Mouse (Mus musculus): Measurements from ENCODE around the gene Cryz. TPM values are rescaled to one million over a fixed set of nuclear protein-coding genes. Genes with fewer than 3 reads are reported as not detected.
A peak's percentile ranks its signal among the peaks of the same experiment; 100 is the strongest.

Cryz gene
- polyA plus RNA-seq, 1 experiment = 22.6 TPM

DNA sequence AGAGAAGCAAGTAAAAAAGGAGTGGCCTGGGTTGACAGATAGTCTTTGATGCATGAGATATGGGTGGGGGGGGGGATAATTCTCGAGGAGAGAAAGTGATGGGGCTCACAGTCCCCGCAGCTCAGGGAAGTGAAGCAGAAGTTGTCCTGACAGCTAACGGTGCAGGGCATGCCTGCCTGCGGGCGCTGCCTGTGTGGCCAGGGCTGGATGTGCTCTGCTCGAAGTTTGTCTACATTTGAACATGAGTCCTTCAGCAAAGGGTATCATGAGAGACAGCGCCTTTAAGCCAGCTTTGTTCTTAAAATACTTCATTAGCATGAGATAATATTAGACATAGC lies 50.9 kb downstream of the Cryz start:
- no peak overlapping the region for H3K27ac ChIP-seq (ENCODE audit: insufficient read depth, low read length)
- H3K4me1 ChIP-seq (ENCODE audit: control insufficient read depth, insufficient read depth, low read length) = no peaks in the 10 kb centered on the region
- TF ChIP-seq POLR2A (IDR thresholded peaks at IDR 0.05; ENCODE audit: low read depth, low read length) = no peak
- TF ChIP-seq CTCF (IDR thresholded peaks at IDR 0.05; ENCODE audit: borderline replicate concordance, insufficient read depth, low read length) = no peak
- H3K4me3 ChIP-seq (ENCODE audit: insufficient read depth, low read length) = no peak overlapping the region

DNA sequence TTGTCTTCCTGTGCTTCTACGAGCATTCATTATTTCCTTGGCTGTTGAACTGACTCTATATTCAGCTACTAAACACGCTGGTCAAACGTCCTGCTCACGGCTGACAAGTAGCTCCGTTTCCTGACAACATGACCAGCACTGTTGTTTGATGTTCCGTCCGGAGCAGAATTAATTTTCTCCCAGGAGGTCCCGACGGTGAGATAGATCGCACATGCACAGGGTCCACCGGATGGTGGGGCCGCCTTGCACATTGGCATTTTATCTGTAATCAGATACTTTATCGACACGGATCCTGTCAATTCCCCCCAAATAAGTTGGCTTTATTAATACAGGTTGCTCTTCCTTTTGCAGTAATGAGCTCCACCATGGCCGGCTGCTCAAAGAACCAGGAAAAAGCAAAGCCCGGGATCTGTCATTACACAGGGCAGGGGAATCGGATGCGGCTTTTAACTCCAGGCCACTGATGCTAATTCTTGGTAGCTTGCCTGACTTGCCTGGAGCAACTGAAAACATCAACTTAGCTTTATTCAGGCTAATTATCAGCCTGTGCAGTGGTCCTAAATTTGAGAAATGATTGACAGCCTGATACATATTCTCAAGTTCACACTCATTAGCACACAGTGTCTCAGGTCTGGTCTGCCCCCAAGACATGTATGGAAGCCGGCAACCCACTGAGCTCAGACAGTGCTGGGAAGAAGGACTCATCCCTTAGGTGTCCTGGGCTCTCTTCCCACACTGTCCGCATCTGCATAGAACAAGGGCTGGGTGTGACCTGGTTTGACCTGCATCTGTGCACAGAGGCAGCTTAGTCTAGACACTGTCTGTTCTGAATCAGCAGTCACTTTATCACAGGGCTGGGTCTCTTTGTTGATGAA lies 53.1 kb downstream of the Cryz start:
- Histone ChIP-seq H3K4me3 (ENCODE audit: insufficient read depth, low read length) (no peak overlapping the region), H3K27ac (ENCODE audit: insufficient read depth, low read length) (no peak overlapping the region), H3K4me1 (ENCODE audit: control insufficient read depth, insufficient read depth, low read length) (no peaks in the 10 kb centered on the region)
- TF ChIP-seq POLR2A (IDR thresholded peaks at IDR 0.05; ENCODE audit: low read depth, low read length) (no peak), CTCF (IDR thresholded peaks at IDR 0.05; ENCODE audit: borderline replicate concordance, insufficient read depth, low read length) (no peak)

DNA sequence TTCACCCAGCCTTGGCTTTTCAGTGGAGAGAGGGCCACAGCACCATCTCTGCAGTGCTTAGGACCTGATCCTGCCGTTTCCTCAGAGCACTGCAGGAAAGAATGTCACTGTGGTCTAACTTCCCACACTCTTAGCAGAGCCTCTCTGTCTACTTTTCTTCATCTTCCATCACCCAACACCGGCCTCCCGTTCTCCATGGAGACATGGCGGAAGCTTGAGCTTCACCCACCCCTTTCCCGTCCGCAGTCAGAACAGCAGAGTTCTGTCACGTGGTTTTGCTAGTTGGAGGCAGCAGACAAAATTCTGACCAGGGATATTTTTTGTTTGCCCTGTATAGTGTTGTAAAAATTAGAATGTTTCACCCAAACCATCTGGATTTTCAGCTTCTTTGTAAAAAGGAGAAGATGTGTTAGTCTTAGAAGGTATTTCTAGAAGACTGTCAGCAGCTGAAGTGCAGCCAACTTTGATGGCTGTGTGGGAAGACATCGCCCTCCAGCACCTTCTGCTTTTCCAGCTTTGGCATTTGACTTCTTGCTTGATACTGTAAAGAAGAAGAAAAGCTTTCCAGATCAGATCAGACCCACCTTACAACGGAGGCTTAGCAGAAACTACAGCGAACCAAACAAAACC lies 54.8 kb downstream of the Cryz start:
- no peaks in the 10 kb centered on the region for H3K4me1 ChIP-seq (ENCODE audit: control insufficient read depth, insufficient read depth, low read length)
- H3K4me3 ChIP-seq (ENCODE audit: insufficient read depth, low read length) = no peak overlapping the region
- TF ChIP-seq POLR2A (IDR thresholded peaks at IDR 0.05; ENCODE audit: low read depth, low read length) (no peak), CTCF (IDR thresholded peaks at IDR 0.05; ENCODE audit: borderline replicate concordance, insufficient read depth, low read length) (no peak)
- no peak overlapping the region for H3K27ac ChIP-seq (ENCODE audit: insufficient read depth, low read length)

DNA sequence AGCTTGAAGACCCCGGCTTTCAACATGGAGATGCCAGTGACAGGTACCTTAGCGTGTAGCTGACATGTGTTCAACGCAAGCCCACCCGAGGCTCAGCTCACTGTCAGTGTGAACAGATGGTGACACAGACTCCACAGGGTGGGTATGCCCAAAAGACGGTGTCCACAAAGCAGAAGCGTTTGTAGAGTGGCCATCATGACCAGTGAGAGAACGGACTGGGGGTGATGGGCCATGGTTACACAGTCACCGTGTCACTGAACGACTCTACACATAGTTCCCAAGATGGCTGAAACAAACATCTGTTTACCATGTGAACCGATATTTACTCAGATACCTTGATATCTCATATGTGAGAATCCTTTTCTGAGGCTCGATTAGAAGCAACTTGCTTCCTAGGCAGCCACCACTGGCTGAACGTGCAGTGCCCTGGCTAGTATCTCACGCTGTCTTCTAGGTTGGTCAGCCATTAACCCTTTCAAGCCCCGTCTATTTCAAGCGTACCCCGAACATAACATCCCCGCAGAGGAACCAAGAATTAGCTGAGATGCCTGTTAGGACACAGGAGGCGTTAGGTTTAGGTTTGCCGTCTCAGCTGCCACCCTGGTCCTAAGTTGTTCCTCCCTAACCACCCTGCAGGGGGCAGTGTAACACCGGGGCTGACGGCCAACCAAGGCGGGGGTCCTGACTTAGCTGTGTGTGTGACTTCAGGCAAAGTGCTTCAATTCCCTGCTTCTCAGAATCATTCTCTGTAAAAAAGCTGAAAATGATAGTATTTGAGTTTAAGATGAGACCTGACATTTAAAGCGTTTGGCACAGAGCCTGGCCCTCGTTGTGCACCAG lies 56.3 kb downstream of the Cryz start:
- H3K27ac ChIP-seq (ENCODE audit: insufficient read depth, low read length) = no peak overlapping the region
- no peaks in the 10 kb centered on the region for H3K4me1 ChIP-seq (ENCODE audit: control insufficient read depth, insufficient read depth, low read length)
- TF ChIP-seq POLR2A (IDR thresholded peaks at IDR 0.05; ENCODE audit: low read depth, low read length) (no peak), CTCF (IDR thresholded peaks at IDR 0.05; ENCODE audit: borderline replicate concordance, insufficient read depth, low read length) (peak; percentile 88)

DNA sequence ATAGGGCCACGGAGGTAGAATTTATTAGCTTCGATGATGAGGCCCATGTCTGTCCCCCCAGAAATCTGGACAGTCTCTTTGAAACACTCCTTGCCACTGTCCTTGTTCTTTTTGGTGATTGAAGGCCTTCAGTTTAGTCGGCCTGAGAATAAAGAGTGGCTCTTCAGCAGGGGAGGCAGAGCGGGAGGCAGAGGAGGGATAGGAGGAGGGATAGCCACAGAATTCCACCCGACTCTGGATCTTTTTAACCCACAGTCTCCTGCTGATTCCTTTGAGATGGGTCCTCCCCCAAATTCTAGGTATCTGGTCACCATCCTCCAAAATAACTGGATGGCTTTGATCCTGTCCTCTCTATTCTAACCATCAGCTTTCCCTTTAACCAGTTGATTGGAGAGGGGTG lies 56.9 kb downstream of the Cryz start:
- no peak overlapping the region for H3K4me3 ChIP-seq (ENCODE audit: insufficient read depth, low read length)
- H3K4me1 ChIP-seq (ENCODE audit: control insufficient read depth, insufficient read depth, low read length) = no peaks in the 10 kb centered on the region
- no peak overlapping the region for H3K27ac ChIP-seq (ENCODE audit: insufficient read depth, low read length)
- no peak for TF ChIP-seq POLR2A (IDR thresholded peaks at IDR 0.05; ENCODE audit: low read depth, low read length)
- TF ChIP-seq CTCF (IDR thresholded peaks at IDR 0.05; ENCODE audit: borderline replicate concordance, insufficient read depth, low read length) = no peak

More for the DNA sequence above, 56.3 kb downstream of the Cryz start:
- no peak overlapping the region for H3K4me3 ChIP-seq (ENCODE audit: insufficient read depth, low read length)

DNA sequence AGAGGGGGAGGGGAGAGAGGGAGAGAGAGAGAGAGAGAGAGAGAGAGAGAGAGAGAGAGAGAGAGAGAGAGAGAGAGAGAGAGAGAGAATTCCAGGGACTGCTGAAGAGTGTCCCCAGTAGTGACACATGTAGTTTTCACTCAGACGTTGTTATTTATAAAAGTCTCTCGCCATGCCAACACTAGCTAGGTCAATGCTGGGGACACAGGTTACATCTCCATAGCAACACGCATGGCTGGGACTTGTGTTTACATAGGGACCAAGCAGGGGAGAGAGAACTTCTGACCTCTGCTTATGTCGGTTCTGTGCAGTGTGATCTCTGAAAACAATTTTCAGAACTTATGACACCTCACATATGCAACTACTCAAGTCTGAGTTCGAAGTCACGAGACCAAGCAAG lies 57.8 kb downstream of the Cryz start:
- TF ChIP-seq CTCF (IDR thresholded peaks at IDR 0.05; ENCODE audit: borderline replicate concordance, insufficient read depth, low read length) = no peak
- TF ChIP-seq POLR2A (IDR thresholded peaks at IDR 0.05; ENCODE audit: low read depth, low read length) = no peak
- H3K4me1 ChIP-seq (ENCODE audit: control insufficient read depth, insufficient read depth, low read length) = no peaks in the 10 kb centered on the region
- H3K27ac ChIP-seq (ENCODE audit: insufficient read depth, low read length) = no peak overlapping the region
- H3K4me3 ChIP-seq (ENCODE audit: insufficient read depth, low read length) = no peak overlapping the region

DNA sequence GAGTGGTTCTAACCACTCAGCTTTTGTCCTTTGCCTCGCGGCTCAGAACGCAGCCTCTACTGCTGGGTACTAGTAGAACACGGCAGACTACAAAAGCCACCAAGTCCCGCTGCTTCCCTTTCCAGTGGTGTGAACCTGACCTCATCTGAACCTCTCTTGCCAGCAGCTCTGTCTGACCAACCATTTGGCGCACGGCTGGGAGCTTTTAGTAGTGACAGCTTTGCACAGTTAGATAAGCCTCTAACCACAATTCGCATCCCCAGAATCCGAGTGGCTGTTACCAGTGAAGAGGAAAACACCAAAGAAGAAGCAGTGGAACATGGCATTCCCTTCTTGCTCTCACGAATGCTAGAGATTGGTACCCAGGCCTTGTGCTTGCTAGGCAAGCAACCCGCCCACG lies 58.4 kb downstream of the Cryz start:
- no peak overlapping the region for H3K27ac ChIP-seq (ENCODE audit: insufficient read depth, low read length)
- H3K4me3 ChIP-seq (ENCODE audit: insufficient read depth, low read length) = no peak overlapping the region
- H3K4me1 ChIP-seq (ENCODE audit: control insufficient read depth, insufficient read depth, low read length) = no peaks in the 10 kb centered on the region
- TF ChIP-seq CTCF (IDR thresholded peaks at IDR 0.05; ENCODE audit: borderline replicate concordance, insufficient read depth, low read length) (no peak), POLR2A (IDR thresholded peaks at IDR 0.05; ENCODE audit: low read depth, low read length) (no peak)

DNA sequence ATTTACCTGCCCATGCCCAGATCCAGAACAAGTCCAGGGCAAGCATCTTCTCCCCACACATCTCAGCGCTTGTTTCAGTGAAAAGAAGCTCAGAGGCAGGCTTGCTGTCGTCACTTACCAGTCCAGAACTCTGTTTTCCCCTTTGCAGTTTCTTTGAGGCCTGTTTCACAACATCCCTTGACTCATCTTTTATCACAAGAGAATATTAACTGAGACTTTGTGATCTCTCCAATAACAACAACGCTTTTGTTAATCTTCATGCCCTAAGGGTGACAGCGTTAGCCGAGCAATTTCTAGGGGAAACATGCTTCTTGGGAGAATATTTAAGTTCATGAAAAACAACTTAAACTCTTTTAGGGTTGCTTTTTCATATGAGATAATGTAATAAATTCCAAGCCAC lies 59.2 kb downstream of the Cryz start:
- TF ChIP-seq CTCF (IDR thresholded peaks at IDR 0.05; ENCODE audit: borderline replicate concordance, insufficient read depth, low read length) (no peak), POLR2A (IDR thresholded peaks at IDR 0.05; ENCODE audit: low read depth, low read length) (no peak)
- peak overlapping the region; percentile 2; the same call in 1 of the 2 replicates for H3K27ac ChIP-seq (ENCODE audit: insufficient read depth, low read length)
- H3K4me3 ChIP-seq (ENCODE audit: insufficient read depth, low read length) = no peak overlapping the region
- H3K4me1 ChIP-seq (ENCODE audit: control insufficient read depth, insufficient read depth, low read length) = no peaks in the 10 kb centered on the region

DNA sequence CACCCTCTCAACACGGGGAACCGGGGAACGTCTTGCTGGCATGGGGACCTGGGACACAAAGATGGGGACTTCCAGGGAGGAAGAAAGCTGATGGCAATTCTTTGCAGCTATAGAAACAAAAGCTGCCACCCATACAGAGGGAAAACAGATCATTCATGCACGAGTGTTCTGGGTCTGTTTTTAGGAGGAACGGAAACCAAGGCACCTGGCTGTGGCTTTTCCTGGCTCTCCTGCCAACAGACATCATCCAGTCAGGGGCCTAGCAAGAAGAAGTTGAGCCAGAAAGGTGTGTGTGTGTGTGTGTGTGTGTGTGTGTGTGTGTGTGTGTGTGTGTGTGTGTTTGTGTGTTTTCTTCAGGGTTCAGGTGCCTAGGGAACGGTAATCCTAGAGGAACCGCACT lies 67.0 kb downstream of the Cryz start, which contains the start of gene Erich3:
TSS of gene Erich3 (plus strand) at position 315 of the 400 bp plus-strand sequence.
- Histone ChIP-seq H3K4me1 (ENCODE audit: control insufficient read depth, insufficient read depth, low read length) (peaks cover 4% of the 10 kb centered on the region; the same call in 1 of the 2 replicates), H3K27ac (ENCODE audit: insufficient read depth, low read length) (no peak within 1 kb of the TSS), H3K4me3 (ENCODE audit: insufficient read depth, low read length) (no peak within 1 kb of the TSS)
- TF ChIP-seq CTCF (IDR thresholded peaks at IDR 0.05; ENCODE audit: borderline replicate concordance, insufficient read depth, low read length) = no peak
- no peak for TF ChIP-seq POLR2A (IDR thresholded peaks at IDR 0.05; ENCODE audit: low read depth, low read length)

Data from embryonic fibroblast, embryonic 13.5 days (primary cell).